7 mouse cellular contexts compared by ENCODE assay signal in the genomic region with DNA sequence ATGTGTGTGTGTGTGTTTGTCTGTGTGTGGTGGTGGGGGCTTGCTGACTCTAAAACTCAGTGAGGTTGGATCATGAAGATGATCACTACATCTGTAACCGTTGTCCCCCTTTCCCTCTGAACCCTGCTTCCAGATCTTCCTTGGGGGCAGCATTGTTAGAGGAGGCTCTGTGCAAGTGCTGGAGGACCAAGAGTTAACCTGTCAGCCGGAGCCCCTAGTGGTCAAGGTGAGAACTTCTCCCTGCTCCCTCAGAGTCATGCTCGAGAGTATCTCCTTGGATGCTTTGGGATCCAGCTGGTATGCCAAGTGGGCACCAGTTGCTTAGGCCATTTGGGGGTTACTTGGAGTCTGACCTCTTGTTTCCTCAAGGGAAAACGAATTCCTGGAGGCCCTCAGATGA. TPM values are rescaled to one million over a fixed set of nuclear protein-coding genes. Genes with fewer than 3 reads are reported as not detected.
DNase-seq lines count a peak whose midpoint lies in the region; ATAC-seq and TF ChIP-seq lines count a peak whose summit lies in the region.
"Not testable (repeated sequence)": the region's sequence is repeated elsewhere in the genome, so short reads cannot be mapped to it uniquely, and the experiment has no call there.

No protein-coding gene starts in this region.

- H3K4me3 ChIP-seq in G1E (ENCODE audit: low read depth, low read length); heart, adult 2 months; kidney, adult 2 months (ENCODE audit: insufficient read depth, low read depth, low read length); liver, embryonic 12.5 days; lung, embryonic 16.5 days (ENCODE audit: low read length): not testable (repeated sequence)

- intact Hi-C loops in heart, adult 2 months (cut with DNase I) = not testable (repeated sequence)

- ATAC-seq in G1E (ENCODE audit: extremely low read depth, insufficient number of reproducible peaks, low FRiP score, poor library complexity, severe bottlenecking) = peak; percentile 46; the same call in 1 of the 2 replicates
- peak; percentile 57 for ATAC-seq in common myeloid progenitor, adult 5-6 weeks (replicated peaks; ENCODE audit: low read depth, poor library complexity, severe bottlenecking)
- ATAC-seq in liver, embryonic 12.5 days = peak; percentile 47; the same call in 1 of the 2 replicates
- ATAC-seq in lung, embryonic 16.5 days (ENCODE audit: low read depth) = peak; percentile 30; the same call in 1 of the 2 replicates
- peak; percentile 59; the same call in 1 of the 2 replicates for ATAC-seq in neutrophil, adult 5-6 weeks (ENCODE audit: extremely low read depth, insufficient number of reproducible peaks, low FRiP score, poor library complexity, severe bottlenecking)

- TF ChIP-seq EP300 in heart, adult 2 months (IDR thresholded peaks at IDR 0.05; ENCODE audit: insufficient read depth, low read depth, low read length) = not testable (repeated sequence)

- not testable (repeated sequence) for TF ChIP-seq POLR2A in heart, adult 2 months (IDR thresholded peaks at IDR 0.05; ENCODE audit: insufficient read depth, low read depth, low read length); kidney, adult 2 months (IDR thresholded peaks at IDR 0.05; ENCODE audit: low read depth, low read length)

- H3K4me2 ChIP-seq in liver, embryonic 12.5 days; lung, embryonic 16.5 days (ENCODE audit: low read depth, low read length): not testable (repeated sequence)

- H3K79me2 ChIP-seq in heart, adult 2 months (replicated peaks; ENCODE audit: control insufficient read depth, insufficient read depth, low read length) = not testable (repeated sequence)

- H3K4me1 ChIP-seq in G1E (ENCODE audit: insufficient read depth, low read depth, low read length) = peaks cover 36% of the 10 kb centered on the region
- not testable (repeated sequence) for H3K4me1 ChIP-seq in heart, adult 2 months (ENCODE audit: control insufficient read depth, insufficient read depth, low read length); lung, embryonic 16.5 days (replicated peaks; ENCODE audit: control insufficient read depth, insufficient read depth, low read length)
- peaks cover 12% of the 10 kb centered on the region; the same call in 1 of the 2 replicates for H3K4me1 ChIP-seq in kidney, adult 2 months (ENCODE audit: control insufficient read depth, insufficient read depth, low read length)
- H3K4me1 ChIP-seq in liver, embryonic 12.5 days = peaks cover 33% of the 10 kb centered on the region

- H3K36me3 ChIP-seq in G1E (replicated peaks) = peaks cover 33% of the 10 kb centered on the region
- not testable (repeated sequence) for H3K36me3 ChIP-seq in heart, adult 2 months (ENCODE audit: control insufficient read depth, insufficient read depth, low read length); kidney, adult 2 months (ENCODE audit: control insufficient read depth, insufficient read depth, low read length); liver, embryonic 12.5 days; lung, embryonic 16.5 days (ENCODE audit: control insufficient read depth, insufficient read depth, low read length)

- not testable (repeated sequence) for DNase-seq in G1E (ENCODE audit: low spot score); heart, adult 2 months
- peak; percentile 37 for DNase-seq in kidney, adult 2 months

- peak; percentile 61 for TF ChIP-seq CTCF in G1E (IDR thresholded peaks at IDR 0.05; ENCODE audit: low read depth, low read length)
- TF ChIP-seq CTCF in heart, adult 2 months (IDR thresholded peaks at IDR 0.05) = peak; percentile 60
- TF ChIP-seq CTCF in kidney, adult 2 months (conservative IDR thresholded peaks at IDR 0.05; ENCODE audit: insufficient read depth, insufficient read length, low read depth, low read length) = peak; percentile 46

- not testable (repeated sequence) for H3K9me3 ChIP-seq in G1E (replicated peaks); liver, embryonic 12.5 days (replicated peaks); lung, embryonic 16.5 days (ENCODE audit: control insufficient read depth, low read length)

- not testable (repeated sequence) for H3K9ac ChIP-seq in heart, adult 2 months (ENCODE audit: low read depth, low read length); lung, embryonic 16.5 days (ENCODE audit: low read length)
- H3K9ac ChIP-seq in liver, embryonic 12.5 days = 0 out of 2 replicates have a peak overlapping the region, but pooled peaks have one; percentile 7

- H3K27ac ChIP-seq in heart, adult 2 months; kidney, adult 2 months (ENCODE audit: insufficient read depth, low read depth, low read length); lung, embryonic 16.5 days (ENCODE audit: low read length): not testable (repeated sequence)
- H3K27ac ChIP-seq in liver, embryonic 12.5 days = peak overlapping the region; percentile 82

- H3K27me3 ChIP-seq in G1E (ENCODE audit: insufficient read depth, low read length); heart, adult 2 months (ENCODE audit: control insufficient read depth, insufficient read depth, low read length); kidney, adult 2 months (replicated peaks; ENCODE audit: control insufficient read depth, insufficient read depth, low read length); liver, embryonic 12.5 days (replicated peaks); lung, embryonic 16.5 days (ENCODE audit: control insufficient read depth, insufficient read depth, low read depth, low read length): not testable (repeated sequence)

- WGBS in heart, adult 2 months = 22% methylated on average over 4 of the region's 4 CpGs
- 23% methylated on average over 4 of the region's 4 CpGs for WGBS in kidney, adult 2 months
- 25% methylated on average over 4 of the region's 4 CpGs for WGBS in liver, embryonic 12.5 days (ENCODE audit: insufficient replicate concordance)
- WGBS in lung, embryonic 16.5 days = 36% methylated on average over 3 of the region's 4 CpGs

RNA-seq across cellular contexts. Expression of a gene that starts 10.2 kb away (rescaled TPM):
- 27.8 and 36.2 TPM in 2 replicates for total RNA-seq in G1E (2014; fragmentation: Nextera tagmentation)
- total RNA-seq in G1E (2017) = 21.8 and 24.3 TPM in 2 replicates
- polyA plus RNA-seq in G1E (2012) = 9.6 and 11.7 TPM in 2 replicates
- 24.3 and 27.3 TPM in 2 replicates for total RNA-seq in common myeloid progenitor, adult 5-6 weeks (2017)
- 1 to 10 TPM; 6.6 to 8.0 TPM for total RNA-seq in heart, adult 2 months (2021)
- 5.6 and 7.1 TPM in 2 replicates for polyA plus RNA-seq in heart, adult 2 months (2012; rRNA removed)
- polyA plus RNA-seq in kidney, adult 2 months (2012; rRNA removed) = 10.3 and 12.8 TPM in 2 replicates
- polyA plus RNA-seq in liver, embryonic 12.5 days (2016; fragmentation: Nextera tagmentation; extraction: Ambion mirVana) = 2.6 and 3.6 TPM in 2 replicates
- 8.9 and 10.0 TPM in 2 replicates for polyA plus RNA-seq in lung, embryonic 16.5 days (2015; fragmentation: Nextera tagmentation; extraction: Ambion mirVana)
- 38.9 and 44.0 TPM in 2 replicates for total RNA-seq in neutrophil, adult 5-6 weeks (2017)

RNA-seq across cellular contexts. Expression of a gene that starts 10.8 kb away (rescaled TPM):
- total RNA-seq in G1E (2014; fragmentation: Nextera tagmentation) (110 and 119 TPM in 2 replicates), G1E (2017) (367 and 434 TPM in 2 replicates)
- 39.8 and 133 TPM in 2 replicates for polyA plus RNA-seq in G1E (2012)
- 41.5 and 57.4 TPM in 2 replicates for total RNA-seq in common myeloid progenitor, adult 5-6 weeks (2017)
- 100 to 1,000 TPM; 100 to 122 TPM for total RNA-seq in heart, adult 2 months (2021)
- polyA plus RNA-seq in heart, adult 2 months (2012; rRNA removed) = 190 and 223 TPM in 2 replicates
- polyA plus RNA-seq in kidney, adult 2 months (2012; rRNA removed) = 785 and 803 TPM in 2 replicates
- 53.9 and 54.0 TPM in 2 replicates for polyA plus RNA-seq in liver, embryonic 12.5 days (2016; fragmentation: Nextera tagmentation; extraction: Ambion mirVana)
- 341 and 430 TPM in 2 replicates for polyA plus RNA-seq in lung, embryonic 16.5 days (2015; fragmentation: Nextera tagmentation; extraction: Ambion mirVana)
- total RNA-seq in neutrophil, adult 5-6 weeks (2017) = 1.4 and 1.7 TPM in 2 replicates

RNA-seq across cellular contexts. Expression of a gene that starts 30.8 kb away (rescaled TPM):
- total RNA-seq in G1E (2014; fragmentation: Nextera tagmentation) = 39.8 and 70.6 TPM in 2 replicates
- 36.8 and 37.4 TPM in 2 replicates for total RNA-seq in G1E (2017)
- 11.7 and 11.8 TPM in 2 replicates for polyA plus RNA-seq in G1E (2012)
- 11.6 and 43.0 TPM in 2 replicates for total RNA-seq in common myeloid progenitor, adult 5-6 weeks (2017)
- 10 to 100 TPM; 25.8 to 29.5 TPM for total RNA-seq in heart, adult 2 months (2021)
- 18.7 and 28.7 TPM in 2 replicates for polyA plus RNA-seq in heart, adult 2 months (2012; rRNA removed)
- 35.9 and 41.7 TPM in 2 replicates for polyA plus RNA-seq in kidney, adult 2 months (2012; rRNA removed)
- polyA plus RNA-seq in liver, embryonic 12.5 days (2016; fragmentation: Nextera tagmentation; extraction: Ambion mirVana) = 12.6 and 13.1 TPM in 2 replicates
- 25.1 and 25.7 TPM in 2 replicates for polyA plus RNA-seq in lung, embryonic 16.5 days (2015; fragmentation: Nextera tagmentation; extraction: Ambion mirVana)
- total RNA-seq in neutrophil, adult 5-6 weeks (2017) = 40.3 and 42.2 TPM in 2 replicates

RNA-seq across cellular contexts. Expression of a gene that starts 56.9 kb away (rescaled TPM):
- total RNA-seq in G1E (2014; fragmentation: Nextera tagmentation) (185 and 255 TPM in 2 replicates), G1E (2017) (408 and 449 TPM in 2 replicates)
- 273 and 326 TPM in 2 replicates for polyA plus RNA-seq in G1E (2012)
- total RNA-seq in common myeloid progenitor, adult 5-6 weeks (2017) = 192 and 193 TPM in 2 replicates
- total RNA-seq in heart, adult 2 months (2021) = 100 to 1,000 TPM; 212 to 223 TPM
- 232 and 374 TPM in 2 replicates for polyA plus RNA-seq in heart, adult 2 months (2012; rRNA removed)
- 235 and 307 TPM in 2 replicates for polyA plus RNA-seq in kidney, adult 2 months (2012; rRNA removed)
- 207 and 214 TPM in 2 replicates for polyA plus RNA-seq in liver, embryonic 12.5 days (2016; fragmentation: Nextera tagmentation; extraction: Ambion mirVana)
- 306 and 339 TPM in 2 replicates for polyA plus RNA-seq in lung, embryonic 16.5 days (2015; fragmentation: Nextera tagmentation; extraction: Ambion mirVana)
- 98.0 and 111 TPM in 2 replicates for total RNA-seq in neutrophil, adult 5-6 weeks (2017)
